Mouse (Mus musculus) frontal cortex, adult 2 months (tissue): ENCODE results near the gene Cpne8. TPM values are rescaled to one million over a fixed set of nuclear protein-coding genes. Genes with fewer than 3 reads are reported as not detected.
"Not testable (repeated sequence)": the region's sequence is repeated elsewhere in the genome, so short reads cannot be mapped to it uniquely, and the experiment has no call there.

Experiments used
- DNase-seq, 2 experiments: peaks; one replicate each; pipeline ENCODE4 v3.0.0; 2022; ENCODE audit warnings: low spot score in 1 of 2; ENCODE audit errors: extremely low spot score in 1 of 2
- polyA plus RNA-seq: library from polyadenylated mRNA; depleted of rRNA; stranded (reverse); fragments of >200 nt; gene quantifications from 2 replicates; pipeline ENCODE4 v1.2.3, GENCODE M21; 2012

Cpne8 gene
- polyA plus RNA-seq, 1 experiment, result 48.0 TPM

GRCm38 (mm10) chr15:90616116-90616798 is 63.0 kb downstream of the Cpne8 start:
- no peak for DNase-seq

- not testable (repeated sequence) for DNase-seq
These were observed 68.5 kb downstream of the Cpne8 start for GRCm38 (mm10) chr15:90610767-90611166.

GRCm38 (mm10) chr15:90609836-90610415 is 69.3 kb downstream of the Cpne8 start:
- no peak for DNase-seq

- DNase-seq, result no peak
These were observed 70.9 kb downstream of the Cpne8 start for GRCm38 (mm10) chr15:90608368-90608767.

GRCm38 (mm10) chr15:90607181-90607580 is 72.1 kb downstream of the Cpne8 start:
- no peak for DNase-seq

- peak in 1 of 2 experiments; percentile 15 for DNase-seq
These were observed 75.6 kb downstream of the Cpne8 start for GRCm38 (mm10) chr15:90603676-90604075.

- no peak for DNase-seq
These were observed 81.3 kb downstream of the Cpne8 start for GRCm38 (mm10) chr15:90597715-90598497.

GRCm38 (mm10) chr15:90595592-90595991 is 83.6 kb downstream of the Cpne8 start:
- no peak for DNase-seq

GRCm38 (mm10) chr15:90589587-90589986 is 89.6 kb downstream of the Cpne8 start:
- no peak for DNase-seq

- DNase-seq, result no peak
These were observed 101.8 kb downstream of the Cpne8 start for GRCm38 (mm10) chr15:90577402-90577801.

- no peak for DNase-seq
These were observed 110.0 kb downstream of the Cpne8 start for GRCm38 (mm10) chr15:90569246-90569645.

GRCm38 (mm10) chr15:90568050-90568449 is 111.2 kb downstream of the Cpne8 start:
- DNase-seq, result no peak

- DNase-seq, result no peak
These were observed 115.2 kb downstream of the Cpne8 start for GRCm38 (mm10) chr15:90563996-90564395.

GRCm38 (mm10) chr15:90561613-90562012 is 117.6 kb downstream of the Cpne8 start:
- DNase-seq, result peak in 1 of 2 experiments; percentile 10

- DNase-seq, result no peak
These were observed 130.6 kb downstream of the Cpne8 start for GRCm38 (mm10) chr15:90548589-90548988.

GRCm38 (mm10) chr15:90543447-90543846 is 135.8 kb downstream of the Cpne8 start:
- DNase-seq, result no peak

- DNase-seq, result no peak
These were observed 137.1 kb downstream of the Cpne8 start for GRCm38 (mm10) chr15:90542126-90542525.

- no peak for DNase-seq
These were observed 142.7 kb downstream of the Cpne8 start for GRCm38 (mm10) chr15:90536311-90537202.

GRCm38 (mm10) chr15:90535730-90536129 is 143.5 kb downstream of the Cpne8 start:
- DNase-seq, result peak in 1 of 2 experiments; percentile 3

- no peak for DNase-seq
These were observed 166.5 kb downstream of the Cpne8 start for GRCm38 (mm10) chr15:90512769-90513168.
